Mouse (Mus musculus) lung, embryonic 14.5 days (tissue): ENCODE data around the gene Lrrc37a. TPM values are rescaled to one million over a fixed set of nuclear protein-coding genes. Genes with fewer than 3 reads are reported as not detected.

Experiments
- ATAC-seq: fragments of 200-750 bp; cut with Nextera tagmentation; 2 replicates; pipeline ENCODE4 v1.8.0; 2017; ENCODE audit warnings: mild to moderate bottlenecking, moderate TSS enrichment, moderate library complexity; ENCODE audit not compliant: insufficient read depth
- DNase-seq: peaks from one replicate; pipeline ENCODE4 v3.0.0-alpha.2; 2015
- H3K27ac ChIP-seq: fragments of 300-500 bp; sonication (generic); 2 replicates; pipeline ENCODE4 v1.5.1; 2014; ENCODE audit warnings: low read depth, mild to moderate bottlenecking, moderate library complexity
- H3K27me3 ChIP-seq: fragments of 300-500 bp; sonication (generic); 2 replicates; pipeline ENCODE4 v1.6.1; 2014; ENCODE audit warnings: low read length, control low read depth; ENCODE audit not compliant: insufficient read depth
- H3K36me3 ChIP-seq: fragments of 300-500 bp; sonication (generic); 2 replicates; pipeline ENCODE4 v1.6.1; 2014; ENCODE audit warnings: control low read depth; ENCODE audit not compliant: insufficient read depth
- H3K4me1 ChIP-seq: fragments of 300-500 bp; sonication (generic); 2 replicates; pipeline ENCODE4 v1.6.1; 2014; ENCODE audit warnings: antibody characterized with exemption, control low read depth; ENCODE audit not compliant: insufficient read depth
- H3K4me2 ChIP-seq: fragments of 300-500 bp; sonication (generic); 2 replicates; pipeline ENCODE4 v1.6.1; 2014; ENCODE audit warnings: mild to moderate bottlenecking
- H3K4me3 ChIP-seq: fragments of 300-500 bp; sonication (generic); 2 replicates; pipeline ENCODE4 v1.5.1; 2014; ENCODE audit warnings: low read depth, low read length
- H3K9ac ChIP-seq: fragments of 300-500 bp; sonication (generic); 2 replicates; pipeline ENCODE4 v1.6.1; 2014
- H3K9me3 ChIP-seq: fragments of 300-500 bp; sonication (generic); 2 replicates; pipeline ENCODE4 v1.6.1; 2016; ENCODE audit warnings: low read depth, low read length, control low read depth
- CTCF ChIP-seq: IDR thresholded peaks from 2 replicates; pipeline ENCODE4 v1.5.1; 2016; ENCODE audit warnings: antibody characterized with exemption, low read depth
- WGBS: fragments of 180-500 bp; shearing (Covaris S2); extraction: QIAGEN DNeasy Blood & Tissue Kit; methylation state at CpG from one replicate; pipeline ENCODE4 v1.1.7; 2014; 5-methylcytosine and 5-hydroxymethylcytosine counted together
- polyA plus RNA-seq: library from polyadenylated mRNA; unstranded; fragments of >200 nt; fragmentation: Nextera tagmentation; extraction: Ambion mirVana; gene quantifications from 2 replicates; pipeline ENCODE4 v1.2.1, GENCODE M21; 2014

The Lrrc37a gene
- polyA plus RNA-seq, 1 experiment from 2014 or later = not detected

GRCm38 (mm10) chr11:103425031-103425430, 79.4 kb downstream of the Lrrc37a start:
- ATAC-seq (no peak), DNase-seq (peak; percentile 5)
- WGBS = 24% methylated on average over 5 of the region's 5 CpGs
- Histone ChIP-seq H3K36me3 (no peaks in the 10 kb centered on the region), H3K4me1 (no peaks in the 10 kb centered on the region), H3K9me3 (no peaks in the 10 kb centered on the region), H3K27ac (no peak overlapping the region), H3K9ac (no peak overlapping the region), H3K27me3 (no peaks in the 10 kb centered on the region), H3K4me3 (no peak overlapping the region), H3K4me2 (no peak overlapping the region)
- no peak for TF ChIP-seq CTCF

GRCm38 (mm10) chr11:103419667-103420066, 84.7 kb downstream of the Lrrc37a start:
- no peaks in the 10 kb centered on the region for H3K36me3 ChIP-seq
- ATAC-seq (no peak), DNase-seq (no peak)
- no peak for TF ChIP-seq CTCF
- no peaks in the 10 kb centered on the region for H3K4me1 ChIP-seq
- H3K27ac ChIP-seq = no peak overlapping the region
- H3K9ac ChIP-seq = no peak overlapping the region
- WGBS = 79% methylated on average over 13 of the region's 13 CpGs
- H3K4me3 ChIP-seq = no peak overlapping the region
- no peaks in the 10 kb centered on the region for H3K27me3 ChIP-seq
- no peaks in the 10 kb centered on the region for H3K9me3 ChIP-seq
- H3K4me2 ChIP-seq = no peak overlapping the region

- ATAC-seq = no peak
- no peak overlapping the region for H3K9ac ChIP-seq
- no peak overlapping the region for H3K27ac ChIP-seq
- TF ChIP-seq CTCF = no peak
- H3K27me3 ChIP-seq = no peaks in the 10 kb centered on the region
- DNase-seq = no peak
- WGBS = 60% methylated on average over 5 of the region's 5 CpGs
- H3K4me1 ChIP-seq = no peaks in the 10 kb centered on the region
- no peaks in the 10 kb centered on the region for H3K9me3 ChIP-seq
- no peak overlapping the region for H3K4me3 ChIP-seq
- no peaks in the 10 kb centered on the region for H3K36me3 ChIP-seq
- no peak overlapping the region for H3K4me2 ChIP-seq
Measured at GRCm38 (mm10) chr11:103419226-103419625, 85.2 kb downstream of the Lrrc37a start.

GRCm38 (mm10) chr11:103413516-103413915, 90.9 kb downstream of the Lrrc37a start:
- no peak overlapping the region for H3K4me3 ChIP-seq
- H3K27me3 ChIP-seq = no peaks in the 10 kb centered on the region
- no peak overlapping the region for H3K27ac ChIP-seq
- no peaks in the 10 kb centered on the region for H3K9me3 ChIP-seq
- no peak for TF ChIP-seq CTCF
- H3K36me3 ChIP-seq = no peaks in the 10 kb centered on the region
- WGBS = 86% methylated on average over 1 of the region's 1 CpGs
- H3K4me2 ChIP-seq = peak overlapping the region; percentile 90
- peaks cover 6% of the 10 kb centered on the region; the same call in 1 of the 2 replicates for H3K4me1 ChIP-seq
- ATAC-seq (no peak), DNase-seq (no peak)
- no peak overlapping the region for H3K9ac ChIP-seq

GRCm38 (mm10) chr11:103412950-103413423, 91.4 kb downstream of the Lrrc37a start:
- no peak for TF ChIP-seq CTCF
- no peak for DNase-seq
- WGBS = 4% methylated on average over 14 of the region's 14 CpGs

GRCm38 (mm10) chr11:103411981-103412949, 92.1 kb downstream of the Lrrc37a start, which contains the start of gene Plekhm1:
Gene Plekhm1 (minus strand): TSS chr11:103412687.
- TF ChIP-seq CTCF = no peak
- peak within 1 kb of the TSS; percentile 90 for H3K4me2 ChIP-seq
- H3K4me3 ChIP-seq = peak within 1 kb of the TSS; percentile 89
- H3K4me1 ChIP-seq = peaks cover 6% of the 10 kb centered on the region; the same call in 1 of the 2 replicates
- H3K27ac ChIP-seq = peak within 1 kb of the TSS; percentile 36; the same call in 1 of the 2 replicates
- H3K36me3 ChIP-seq = no peaks in the 10 kb centered on the region
- under 1% methylated on average over 67 of the region's 67 CpGs for WGBS
- ATAC-seq = peak; percentile 97
- peak; percentile 98 for DNase-seq
- no peaks in the 10 kb centered on the region for H3K9me3 ChIP-seq
- H3K27me3 ChIP-seq = no peaks in the 10 kb centered on the region
- peak within 1 kb of the TSS; percentile 73 for H3K9ac ChIP-seq

More at GRCm38 (mm10) chr11:103412950-103413423, 91.4 kb downstream of the Lrrc37a start:
- H3K9ac ChIP-seq = peak overlapping the region; percentile 73
- H3K27ac ChIP-seq = peak overlapping the region; percentile 36; the same call in 1 of the 2 replicates
- peak; percentile 63; the same call in 1 of the 2 replicates for ATAC-seq
- no peaks in the 10 kb centered on the region for H3K9me3 ChIP-seq
- no peaks in the 10 kb centered on the region for H3K27me3 ChIP-seq
- H3K4me3 ChIP-seq = peak overlapping the region; percentile 89
- H3K36me3 ChIP-seq = no peaks in the 10 kb centered on the region
- peak overlapping the region; percentile 90 for H3K4me2 ChIP-seq
- H3K4me1 ChIP-seq = peaks cover 6% of the 10 kb centered on the region; the same call in 1 of the 2 replicates

GRCm38 (mm10) chr11:103411301-103411700, 93.1 kb downstream of the Lrrc37a start:
- Histone ChIP-seq H3K9me3 (no peaks in the 10 kb centered on the region), H3K27me3 (no peaks in the 10 kb centered on the region), H3K36me3 (no peaks in the 10 kb centered on the region), H3K4me3 (peak overlapping the region; percentile 89; the same call in 1 of the 2 replicates), H3K27ac (no peak overlapping the region), H3K4me1 (peaks cover 6% of the 10 kb centered on the region; the same call in 1 of the 2 replicates), H3K4me2 (peak overlapping the region; percentile 90), H3K9ac (no peak overlapping the region)
- TF ChIP-seq CTCF = no peak
- 78% methylated on average over 1 of the region's 1 CpGs for WGBS
- ATAC-seq (no peak), DNase-seq (no peak)
